Mouse (Mus musculus): ENCODE results near the gene 4930404H24Rik.

DNA sequence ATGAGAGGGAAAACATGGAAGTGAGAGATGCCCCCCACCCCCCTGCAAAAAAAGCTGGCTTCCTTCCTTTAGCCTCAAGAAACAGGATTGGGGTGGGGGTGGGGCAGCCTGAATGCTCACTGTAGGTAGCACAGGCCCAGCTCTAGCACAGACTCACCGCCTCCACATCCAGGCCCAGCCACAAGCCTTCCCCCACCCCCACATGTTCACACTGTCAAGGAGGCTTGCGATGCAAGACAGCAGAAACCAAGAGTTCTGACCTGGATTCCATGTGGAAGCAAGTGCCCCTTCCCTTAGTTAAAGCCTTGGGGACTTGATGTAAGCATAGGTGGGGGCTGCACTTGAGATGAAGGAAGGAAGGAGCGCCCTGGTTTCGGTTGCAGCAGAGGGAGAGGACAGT is 22.8 kb upstream of the 4930404H24Rik start:
- TF ChIP-seq ZNF384 (IDR thresholded peaks at IDR 0.05; ENCODE audit: low read depth, low read length) (no peak), CHD2 (IDR thresholded peaks at IDR 0.05; ENCODE audit: low read depth, low read length) (no peak), HCFC1 (IDR thresholded peaks at IDR 0.05; ENCODE audit: borderline replicate concordance, insufficient read depth, low read length) (no peak)
